Mouse (Mus musculus): ENCODE data around the gene Nat8f3. TPM values are rescaled to one million over a fixed set of nuclear protein-coding genes. Genes with fewer than 3 reads are reported as not detected.
"Not testable (repeated sequence)": the region's sequence is repeated elsewhere in the genome, so short reads cannot be mapped to it uniquely, and the experiment has no call there.

Gene Nat8f3
- under 1 TPM; 0.25 to 0.26 TPM for total RNA-seq (2021)
- long read RNA-seq, experiment 1, partial matches to known transcripts: 0 of 1 reads
- long read RNA-seq, experiment 1, other reads (novel, unspliced or antisense): 1 of 1 reads
- long read RNA-seq, experiment 2: 0 reads

DNA sequence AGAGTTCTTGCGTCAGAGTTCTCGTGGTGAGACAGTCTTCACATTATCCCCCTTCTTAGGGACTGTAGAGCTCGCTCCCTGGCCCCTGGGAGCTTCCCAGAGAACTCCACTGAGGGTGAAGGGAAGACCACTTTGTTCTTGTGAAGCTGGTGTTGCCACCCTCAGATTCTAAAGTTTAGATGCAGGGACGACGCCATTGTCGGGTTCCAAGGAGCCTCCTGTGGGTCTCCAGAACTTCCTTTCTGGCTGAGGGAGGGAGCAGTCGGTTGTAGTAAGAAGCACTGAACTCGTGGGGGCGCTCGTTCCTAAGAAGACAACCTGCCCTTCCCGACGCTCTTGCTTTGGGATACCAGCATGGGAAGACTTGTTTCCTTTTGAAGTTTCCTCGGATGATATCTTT lies at the start of gene Nat8f3:
TSS of gene Nat8f3 (minus strand) at position 223 of the 400 bp plus-strand sequence.
- peak; percentile 29 for DNase-seq

DNA sequence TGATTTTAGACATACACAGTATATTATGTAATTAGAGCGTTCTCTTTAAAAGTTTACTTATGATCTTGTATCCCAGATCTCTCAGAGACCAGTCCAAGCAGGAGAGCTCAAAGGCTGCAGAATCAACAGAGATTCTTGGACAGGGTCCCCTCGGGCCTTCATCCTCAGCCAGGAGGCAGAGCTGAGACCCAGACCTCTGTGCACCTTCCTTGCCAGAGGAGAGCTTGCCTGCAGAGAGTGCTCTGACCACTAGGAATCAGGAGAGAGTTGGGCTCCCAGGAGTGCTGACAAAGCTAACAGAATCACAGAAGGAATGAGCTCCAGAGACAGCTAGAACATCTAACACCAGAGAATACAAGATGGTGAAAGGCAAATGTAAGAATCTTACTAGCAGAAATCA lies 47.8 kb upstream of the Nat8f3 start:
- no peak for DNase-seq

DNA sequence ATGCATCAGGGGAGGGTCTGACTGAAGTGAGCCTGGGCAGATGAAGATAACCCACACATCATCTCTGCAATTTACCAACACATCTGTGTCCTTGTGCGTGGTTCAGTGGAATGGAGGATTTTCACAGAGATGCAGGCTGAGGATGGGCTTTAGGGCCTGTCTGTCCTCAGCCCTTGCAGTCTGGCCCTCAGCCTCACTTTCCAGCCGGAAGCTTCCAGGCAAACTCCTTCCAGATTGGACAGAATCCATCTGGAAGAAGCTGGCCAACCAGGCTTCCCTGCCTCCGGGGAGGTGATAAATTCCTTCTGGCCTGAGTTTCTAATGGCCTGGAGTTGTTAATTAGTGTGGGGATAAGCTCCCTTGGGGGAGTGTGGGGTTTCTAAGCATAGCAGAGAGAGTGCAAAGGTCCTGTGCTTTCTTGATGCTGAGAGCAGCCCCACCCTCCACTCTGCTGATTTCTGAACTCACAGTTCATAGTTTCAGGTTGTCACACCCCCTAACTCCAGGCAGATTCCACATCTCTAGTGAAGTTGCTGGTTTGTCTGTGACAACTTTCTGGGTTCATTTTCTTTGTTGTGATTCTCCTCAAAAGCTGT lies 45.5 kb upstream of the Nat8f3 start:
- DNase-seq: not testable (repeated sequence)

DNA sequence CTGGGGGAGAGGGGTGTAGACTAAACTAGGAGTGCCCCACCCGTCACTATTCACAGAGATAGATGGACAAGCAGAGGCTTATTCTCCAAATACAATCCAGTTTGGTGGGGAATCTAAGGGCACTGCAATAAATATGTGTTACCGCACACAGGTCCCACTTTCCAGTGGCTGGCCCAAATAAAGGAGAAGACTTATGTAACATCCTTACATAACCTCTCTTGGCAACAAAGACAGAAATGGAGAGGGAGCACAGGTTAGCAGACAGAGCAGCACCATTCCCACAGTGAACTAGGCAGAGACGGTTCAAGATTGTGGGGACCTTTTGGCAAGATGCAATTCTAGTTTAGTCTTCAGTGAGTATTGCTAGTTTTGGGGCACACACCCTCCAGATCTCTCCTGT lies 45.0 kb upstream of the Nat8f3 start:
- not testable (repeated sequence) for DNase-seq

DNA sequence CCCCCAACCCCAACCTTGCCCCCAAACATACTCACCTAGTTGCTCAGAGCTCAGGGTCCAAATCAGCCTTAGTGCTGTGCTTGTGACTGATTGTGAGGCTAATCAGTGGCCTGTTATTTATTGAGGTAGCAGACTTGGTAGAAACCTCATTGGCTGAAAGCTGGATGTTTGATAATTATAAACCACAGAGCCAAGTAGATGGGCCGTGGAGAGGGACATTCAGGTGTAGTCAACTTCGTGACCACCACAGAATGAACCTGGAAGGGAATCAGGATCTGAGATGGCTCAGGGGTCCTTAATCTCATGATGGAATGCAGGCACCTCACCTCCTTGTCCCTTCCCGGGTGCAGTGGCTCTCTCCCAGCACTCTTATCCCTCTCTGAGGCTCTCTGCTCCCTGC lies 44.2 kb upstream of the Nat8f3 start:
- DNase-seq: not testable (repeated sequence)

DNA sequence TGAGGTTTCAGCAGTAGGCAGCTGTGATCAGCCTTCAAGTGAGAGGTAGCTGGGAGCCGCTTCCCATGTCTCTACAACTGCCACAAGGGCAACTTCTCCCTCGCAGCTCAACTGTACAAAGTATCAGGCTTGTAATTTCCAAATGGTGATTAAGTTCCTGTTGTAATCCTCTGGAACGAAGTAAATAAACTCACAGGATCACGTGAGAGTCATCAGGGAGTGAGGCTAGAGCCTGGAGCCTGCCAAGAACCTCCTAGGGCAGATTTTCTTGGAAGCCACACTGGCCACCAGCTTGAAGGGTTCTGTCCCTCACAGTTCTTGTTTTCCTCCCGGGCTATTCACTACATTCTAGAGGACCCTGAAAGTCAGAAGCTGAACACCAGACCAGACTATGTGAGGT lies 37.6 kb upstream of the Nat8f3 start:
- DNase-seq: not testable (repeated sequence)

DNA sequence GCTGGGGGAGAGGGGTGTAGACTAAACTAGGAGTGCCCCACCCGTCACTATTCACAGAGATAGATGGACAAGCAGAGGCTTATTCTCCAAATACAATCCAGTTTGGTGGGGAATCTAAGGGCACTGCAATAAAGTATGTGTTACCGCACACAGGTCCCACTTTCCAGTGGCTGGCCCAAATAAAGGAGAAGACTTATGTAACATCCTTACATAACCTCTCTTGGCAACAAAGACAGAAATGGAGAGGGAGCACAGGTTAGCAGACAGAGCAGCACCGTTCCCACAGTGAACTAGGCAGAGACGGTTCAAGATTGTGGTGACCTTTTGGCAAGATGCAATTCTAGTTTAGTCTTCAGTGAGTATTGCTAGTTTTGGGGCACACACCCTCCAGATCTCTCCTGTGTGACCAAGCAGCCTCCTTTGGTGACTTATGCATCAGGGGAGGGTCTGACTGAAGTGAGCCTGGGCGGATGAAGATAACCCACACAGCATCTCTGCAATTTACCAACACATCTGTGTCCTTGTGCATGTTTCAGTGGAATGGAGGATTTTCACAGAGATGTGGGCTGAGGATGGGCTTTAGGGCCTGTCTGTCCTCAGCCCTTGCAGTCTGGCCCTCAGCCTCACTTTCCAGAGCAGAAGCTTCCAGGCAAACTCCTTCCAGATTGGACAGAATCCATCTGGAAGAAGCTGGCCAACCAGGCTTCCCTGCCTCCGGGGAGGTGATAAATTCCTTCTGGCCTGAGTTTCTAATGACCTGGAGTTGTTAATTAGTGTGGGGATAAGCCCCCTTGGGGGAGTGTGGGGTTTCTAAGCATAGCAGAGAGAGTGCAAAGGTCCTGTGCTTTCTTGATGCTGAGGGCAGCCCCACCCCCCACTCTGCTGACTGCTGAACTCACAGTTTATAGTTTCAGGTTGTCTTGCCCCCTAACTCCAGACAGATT lies 2.2 kb downstream of the Nat8f3 start:
- DNase-seq: not testable (repeated sequence)

DNA sequence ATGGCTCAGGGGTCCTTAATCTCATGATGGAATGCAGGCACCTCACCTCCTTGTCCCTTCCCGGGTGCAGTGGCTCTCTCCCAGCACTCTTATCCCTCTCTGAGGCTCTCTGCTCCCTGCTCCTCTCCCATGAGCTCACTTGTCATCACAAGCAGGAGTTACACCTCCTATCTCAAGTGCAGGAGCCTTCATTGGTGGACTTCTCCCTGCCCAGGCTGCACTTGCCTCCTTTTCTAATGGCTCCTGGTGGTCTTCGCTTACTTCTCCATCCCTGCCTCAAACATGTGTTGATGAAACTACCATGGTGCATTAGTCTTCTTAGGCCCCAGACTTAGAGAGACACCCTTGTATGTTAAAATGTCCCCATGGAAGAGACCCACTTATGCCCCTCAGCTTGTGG lies 2.9 kb downstream of the Nat8f3 start:
- DNase-seq: not testable (repeated sequence)

DNA sequence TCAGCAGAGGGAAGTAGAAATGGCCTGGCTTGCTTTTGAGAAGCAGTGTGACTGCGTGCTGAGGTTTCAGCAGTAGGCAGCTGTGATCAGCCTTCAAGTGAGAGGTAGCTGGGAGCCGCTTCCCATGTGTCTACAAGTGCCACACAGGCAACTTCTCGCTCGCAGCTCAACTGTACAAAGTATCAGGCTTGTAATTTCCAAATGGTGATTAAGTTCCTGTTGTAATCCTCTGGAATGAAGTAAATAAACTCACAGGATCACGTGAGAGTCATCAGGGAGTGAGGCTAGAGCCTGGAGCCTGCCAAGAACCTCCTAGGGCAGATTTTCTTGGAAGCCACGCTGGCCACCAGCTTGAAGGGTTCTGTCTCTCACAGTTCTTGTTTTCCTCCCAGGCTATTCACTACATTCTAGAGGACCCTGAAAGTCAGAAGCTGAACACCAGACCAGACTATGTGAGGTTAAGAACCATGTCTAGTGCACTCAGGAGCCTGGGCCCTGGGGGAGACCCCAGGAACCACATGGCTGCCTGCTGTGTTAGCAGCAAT lies 9.8 kb downstream of the Nat8f3 start:
- DNase-seq: peak; percentile 3

DNA sequence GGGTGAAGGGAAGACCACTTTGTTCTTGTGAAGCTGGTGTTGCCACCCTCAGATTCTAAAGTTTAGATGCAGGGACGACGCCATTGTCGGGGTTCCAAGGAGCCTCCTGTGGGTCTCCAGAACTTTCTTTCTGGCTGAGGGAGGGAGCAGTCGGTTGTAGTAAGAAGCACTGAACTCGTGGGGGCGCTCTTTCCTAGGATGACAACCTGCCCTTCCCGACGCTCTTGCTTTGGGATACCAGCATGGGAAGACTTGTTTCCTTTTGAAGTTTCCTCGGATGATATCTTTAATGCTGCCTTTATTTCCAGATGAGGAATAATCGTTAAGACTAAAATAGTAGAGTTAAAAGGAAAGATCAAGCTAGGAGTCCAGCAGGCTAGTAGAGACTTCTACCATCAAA lies 52.4 kb downstream of the Nat8f3 start, which contains the start of gene Nat8f7:
TSS of gene Nat8f7 (minus strand) at position 101 of the 400 bp plus-strand sequence.
- peak; percentile 8 for DNase-seq

DNA sequence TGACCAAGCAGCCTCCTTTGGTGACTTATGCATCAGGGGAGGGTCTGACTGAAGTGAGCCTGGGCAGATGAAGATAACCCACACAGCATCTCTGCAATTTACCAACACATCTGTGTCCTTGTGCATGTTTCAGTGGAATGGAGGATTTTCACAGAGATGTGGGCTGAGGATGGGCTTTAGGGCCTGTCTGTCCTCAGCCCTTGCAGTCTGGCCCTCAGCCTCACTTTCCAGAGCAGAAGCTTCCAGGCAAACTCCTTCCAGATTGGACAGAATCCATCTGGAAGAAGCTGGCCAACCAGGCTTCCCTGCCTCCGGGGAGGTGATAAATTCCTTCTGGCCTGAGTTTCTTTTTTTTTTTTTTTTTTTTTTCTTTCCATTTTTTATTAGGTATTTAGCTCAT lies 55.9 kb downstream of the Nat8f3 start:
- DNase-seq: not testable (repeated sequence)

DNA sequence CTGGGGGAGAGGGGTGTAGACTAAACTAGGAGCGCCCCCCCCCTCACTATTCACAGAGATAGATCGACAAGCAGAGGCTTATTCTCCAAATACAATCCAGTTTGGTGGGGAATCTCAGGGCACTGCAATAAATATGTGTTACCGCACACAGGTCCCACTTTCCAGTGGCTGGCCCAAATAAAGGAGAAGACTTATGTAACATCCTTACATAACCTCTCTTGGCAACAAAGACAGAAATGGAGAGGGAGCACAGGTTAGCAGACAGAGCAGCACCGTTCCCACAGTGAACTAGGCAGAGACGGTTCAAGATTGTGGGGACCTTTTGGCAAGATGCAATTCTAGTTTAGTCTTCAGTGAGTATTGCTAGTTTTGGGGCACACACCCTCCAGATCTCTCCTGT lies 56.3 kb downstream of the Nat8f3 start:
- not testable (repeated sequence) for DNase-seq

DNA sequence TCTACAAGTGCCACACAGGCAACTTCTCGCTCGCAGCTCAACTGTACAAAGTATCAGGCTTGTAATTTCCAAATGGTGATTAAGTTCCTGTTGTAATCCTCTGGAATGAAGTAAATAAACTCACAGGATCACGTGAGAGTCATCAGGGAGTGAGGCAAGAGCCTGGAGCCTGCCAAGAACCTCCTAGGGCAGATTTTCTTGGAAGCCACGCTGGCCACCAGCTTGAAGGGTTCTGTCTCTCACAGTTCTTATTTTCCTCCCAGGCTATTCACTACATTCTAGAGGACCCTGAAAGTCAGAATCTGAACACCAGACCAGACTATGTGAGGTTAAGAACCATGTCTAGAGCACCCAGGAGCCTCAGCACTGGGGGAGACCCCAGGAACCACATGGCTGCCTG lies 63.6 kb downstream of the Nat8f3 start:
- peak; percentile 4 for DNase-seq

Small RNAs within 50 kb of the gene (microRNA-seq; reads per million reads assigned to microRNA genes)
- 0 reads per million in 2 experiments for gene Gm27317
- 0 reads per million in 2 experiments for gene Mir6375

Other genes with a start within 250 kb of the Nat8f3 start
- 1 to 10 TPM; 2.1 to 3.3 TPM for gene Alms1, start 178.2 kb downstream of the Nat8f3 start, total RNA-seq (2021)
- under 1 TPM; 0.25 to 0.38 TPM for gene Nat8f7, start 52.5 kb downstream of the Nat8f3 start, total RNA-seq (2021)
- gene Nat8f6, start 55.2 kb upstream of the Nat8f3 start, total RNA-seq (2021): under 1 TPM in 1 of 2 experiments, not detected in 1; 0.21 TPM
- under 1 TPM in 1 of 2 experiments, not detected in 1; 0.23 TPM for gene Nat8f5, start 55.2 kb upstream of the Nat8f3 start, total RNA-seq (2021)
- gene Nat8, start 66.3 kb upstream of the Nat8f3 start, total RNA-seq (2021): not detected
- under 1 TPM; 0.35 to 0.36 TPM for gene Nat8f2, start 103.4 kb upstream of the Nat8f3 start, total RNA-seq (2021)
- 1 to 10 TPM; 1.2 to 1.4 TPM for gene Nat8f4, start 139.1 kb upstream of the Nat8f3 start, total RNA-seq (2021)
- 10 to 100 TPM; 22.4 to 23.3 TPM for gene Tprkb, start 146.1 kb upstream of the Nat8f3 start, total RNA-seq (2021)
- gene Nat8f1, start 149.9 kb upstream of the Nat8f3 start, total RNA-seq (2021): 1 to 10 TPM; 2.5 TPM
- 10 to 100 TPM; 49.0 to 63.7 TPM for gene Dusp11, start 195.9 kb upstream of the Nat8f3 start, total RNA-seq (2021)

Data from gastrocnemius, postnatal 10 days (tissue).